Mouse (Mus musculus): ENCODE data around the gene Rrm2.

DNA sequence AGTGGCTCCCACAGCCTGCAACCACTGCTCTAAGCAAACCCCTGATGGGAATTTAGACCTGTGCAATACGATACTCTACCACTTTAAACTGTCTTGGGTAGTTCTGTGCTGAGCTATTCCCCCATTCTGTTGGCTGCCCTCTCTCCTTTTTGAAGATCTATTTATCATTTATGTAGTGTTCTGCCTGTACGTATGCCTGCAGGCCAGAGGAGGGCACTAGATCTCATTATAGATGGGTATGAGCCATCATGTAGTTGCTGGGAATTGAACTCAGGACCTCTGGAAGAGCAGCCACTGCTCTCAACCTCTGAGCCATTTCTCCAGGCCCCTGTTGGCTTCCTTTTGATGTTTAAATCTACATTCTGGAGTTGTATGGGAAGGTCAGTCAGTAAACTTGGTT, 28.9 kb downstream of the Rrm2 start:
- TF ChIP-seq CTCF (IDR thresholded peaks at IDR 0.05; ENCODE audit: extremely low read depth, insufficient read length, insufficient replicate concordance, low read depth, low read length) (no peak), POLR2A (IDR thresholded peaks at IDR 0.05; ENCODE audit: low read depth, low read length) (no peak)

Measured in small intestine, adult 2 months (tissue).